Mouse (Mus musculus): Measurements from ENCODE around the gene Zfp110. TPM values are rescaled to one million over a fixed set of nuclear protein-coding genes. Genes with fewer than 3 reads are reported as not detected.
A peak's percentile ranks its signal among the peaks of the same experiment; 100 is the strongest.
"Not testable (repeated sequence)": the region's sequence is repeated elsewhere in the genome, so short reads cannot be mapped to it uniquely, and the experiment has no call there.

Zfp110 gene
- 95.8 to 106 TPM (median 102 TPM) in 3 replicates for total RNA-seq (2017)

- ATAC-seq (replicated peaks; ENCODE audit: insufficient number of reproducible peaks, low FRiP score, low TSS enrichment, poor library complexity, severe bottlenecking), result peak; percentile 96
These were observed at the start of gene Zfp110 for GRCm38 (mm10) chr7:12834162-12835120. Zfp110 (plus strand) TSS chr7:12834761.

- ATAC-seq (replicated peaks; ENCODE audit: insufficient number of reproducible peaks, low FRiP score, low TSS enrichment, poor library complexity, severe bottlenecking), result no peak
These were observed 47.2 kb upstream of the Zfp110 start for GRCm38 (mm10) chr7:12787333-12787732.

GRCm38 (mm10) chr7:12788025-12788424 lies 46.5 kb upstream of the Zfp110 start:
- ATAC-seq (replicated peaks; ENCODE audit: insufficient number of reproducible peaks, low FRiP score, low TSS enrichment, poor library complexity, severe bottlenecking), result no peak

GRCm38 (mm10) chr7:12792624-12793023 lies 41.9 kb upstream of the Zfp110 start:
- ATAC-seq (replicated peaks; ENCODE audit: insufficient number of reproducible peaks, low FRiP score, low TSS enrichment, poor library complexity, severe bottlenecking), result not testable (repeated sequence)

GRCm38 (mm10) chr7:12797971-12798370 lies 36.6 kb upstream of the Zfp110 start:
- no peak for ATAC-seq (replicated peaks; ENCODE audit: insufficient number of reproducible peaks, low FRiP score, low TSS enrichment, poor library complexity, severe bottlenecking)

- ATAC-seq (replicated peaks; ENCODE audit: insufficient number of reproducible peaks, low FRiP score, low TSS enrichment, poor library complexity, severe bottlenecking), result no peak
These were observed 35.0 kb upstream of the Zfp110 start for GRCm38 (mm10) chr7:12799554-12799953.

GRCm38 (mm10) chr7:12802866-12803726 lies 31.5 kb upstream of the Zfp110 start, which contains the start of gene Zscan18:
Zscan18 (minus strand) TSS chr7:12803635.
- 0 out of 2 replicates have a peak, but pooled peaks have one; percentile 43 for ATAC-seq (replicated peaks; ENCODE audit: insufficient number of reproducible peaks, low FRiP score, low TSS enrichment, poor library complexity, severe bottlenecking)

GRCm38 (mm10) chr7:12803727-12804071 lies 30.9 kb upstream of the Zfp110 start:
- ATAC-seq (replicated peaks; ENCODE audit: insufficient number of reproducible peaks, low FRiP score, low TSS enrichment, poor library complexity, severe bottlenecking), result no peak

GRCm38 (mm10) chr7:12815566-12815965 lies 19.0 kb upstream of the Zfp110 start:
- ATAC-seq (replicated peaks; ENCODE audit: insufficient number of reproducible peaks, low FRiP score, low TSS enrichment, poor library complexity, severe bottlenecking), result no peak

- ATAC-seq (replicated peaks; ENCODE audit: insufficient number of reproducible peaks, low FRiP score, low TSS enrichment, poor library complexity, severe bottlenecking), result peak; percentile 94
These were observed 15.9 kb upstream of the Zfp110 start, which contains the start of gene Zfp329 for GRCm38 (mm10) chr7:12818521-12819295. Zfp329 (minus strand) TSS chr7:12818858.

GRCm38 (mm10) chr7:12835193-12835671 lies 671 bp downstream of the Zfp110 start:
- ATAC-seq (replicated peaks; ENCODE audit: insufficient number of reproducible peaks, low FRiP score, low TSS enrichment, poor library complexity, severe bottlenecking), result peak; percentile 27; the same call in 1 of the 2 replicates

- no peak for ATAC-seq (replicated peaks; ENCODE audit: insufficient number of reproducible peaks, low FRiP score, low TSS enrichment, poor library complexity, severe bottlenecking)
These were observed 1.2 kb downstream of the Zfp110 start for GRCm38 (mm10) chr7:12835779-12836178.

GRCm38 (mm10) chr7:12874301-12874700 lies 39.7 kb downstream of the Zfp110 start:
- ATAC-seq (replicated peaks; ENCODE audit: insufficient number of reproducible peaks, low FRiP score, low TSS enrichment, poor library complexity, severe bottlenecking), result no peak; the same call in 1 of the 2 replicates

GRCm38 (mm10) chr7:12880036-12880435 lies 45.5 kb downstream of the Zfp110 start:
- ATAC-seq (replicated peaks; ENCODE audit: insufficient number of reproducible peaks, low FRiP score, low TSS enrichment, poor library complexity, severe bottlenecking), result no peak

GRCm38 (mm10) chr7:12880497-12880896 lies 45.9 kb downstream of the Zfp110 start:
- ATAC-seq (replicated peaks; ENCODE audit: insufficient number of reproducible peaks, low FRiP score, low TSS enrichment, poor library complexity, severe bottlenecking), result not testable (repeated sequence)

GRCm38 (mm10) chr7:12880911-12881660 lies 46.5 kb downstream of the Zfp110 start, which contains the start of gene Zfp128:
Zfp128 (plus strand) TSS chr7:12881177.
- ATAC-seq (replicated peaks; ENCODE audit: insufficient number of reproducible peaks, low FRiP score, low TSS enrichment, poor library complexity, severe bottlenecking), result peak; percentile 99

- ATAC-seq (replicated peaks; ENCODE audit: insufficient number of reproducible peaks, low FRiP score, low TSS enrichment, poor library complexity, severe bottlenecking), result no peak
These were observed 52.2 kb downstream of the Zfp110 start for GRCm38 (mm10) chr7:12886563-12887266.
